Mouse (Mus musculus) ES-Bruce4 (cell line): ENCODE results near the gene 4930469K13Rik. TPM values are rescaled to one million over a fixed set of nuclear protein-coding genes. Genes with fewer than 3 reads are reported as not detected.

ENCODE experiments used
- H3K27ac ChIP-seq: 2 replicates; pipeline ENCODE4 v1.5.1; 2012; ENCODE audit warnings: low read length, inconsistent platforms; ENCODE audit not compliant: insufficient read depth
- H3K27me3 ChIP-seq: 2 replicates; pipeline ENCODE4 v1.6.1; 2012; ENCODE audit warnings: mild to moderate bottlenecking, low read length, inconsistent platforms; ENCODE audit not compliant: control insufficient read depth, poor library complexity, insufficient read depth, severe bottlenecking
- H3K36me3 ChIP-seq: 2 replicates; pipeline ENCODE4 v1.6.1; 2012; ENCODE audit warnings: inconsistent platforms, mild to moderate bottlenecking, low read length, moderate library complexity; ENCODE audit not compliant: control insufficient read depth, poor library complexity, insufficient read depth, severe bottlenecking
- H3K4me1 ChIP-seq: one replicate; pipeline ENCODE4 v1.8.1; 2011; ENCODE audit warnings: low read length; ENCODE audit not compliant: control insufficient read depth, insufficient read depth
- H3K4me3 ChIP-seq: 2 replicates; pipeline ENCODE4 v1.5.1; 2011; ENCODE audit warnings: low read depth, mild to moderate bottlenecking, low read length
- H3K9ac ChIP-seq: 2 replicates; pipeline ENCODE4 v1.6.1; 2012; ENCODE audit warnings: low read depth, mild to moderate bottlenecking, inconsistent platforms; ENCODE audit not compliant: poor library complexity, severe bottlenecking
- H3K9me3 ChIP-seq: replicated peaks from 2 replicates; pipeline ENCODE4 v1.6.1; 2012; ENCODE audit warnings: mild to moderate bottlenecking, low read length, inconsistent platforms; ENCODE audit not compliant: control insufficient read depth, poor library complexity, insufficient read depth, severe bottlenecking
- CTCF ChIP-seq: IDR thresholded peaks from one replicate; pipeline ENCODE4 v1.8.1; 2011; ENCODE audit warnings: low read depth, low read length
- EP300 ChIP-seq: IDR thresholded peaks from 2 replicates; pipeline ENCODE4 v1.6.1; 2011; ENCODE audit warnings: low read depth, low read length; ENCODE audit not compliant: insufficient read depth
- POLR2A ChIP-seq: IDR thresholded peaks from one replicate; pipeline ENCODE4 v1.8.1; 2011; ENCODE audit warnings: low read length; ENCODE audit not compliant: insufficient read depth
- polyA plus RNA-seq: library from polyadenylated mRNA; stranded (reverse); fragments of >200 nt; gene quantifications from 2 replicates; pipeline ENCODE4 v1.2.4, GENCODE M21; 2011; ENCODE audit warnings: low read depth; ENCODE audit not compliant: missing spikeins, insufficient read depth, insufficient read length

The 4930469K13Rik gene
- polyA plus RNA-seq, 1 experiment, result not detected

GRCm38 (mm10) chr11:34029658-34030057 lies 68.7 kb downstream of the 4930469K13Rik start:
- Histone ChIP-seq H3K4me3 (no peak overlapping the region), H3K4me1 (no peaks in the 10 kb centered on the region), H3K27me3 (no peaks in the 10 kb centered on the region), H3K9me3 (no peaks in the 10 kb centered on the region), H3K9ac (no peak overlapping the region), H3K27ac (no peak overlapping the region), H3K36me3 (no peaks in the 10 kb centered on the region)
- no peak for TF ChIP-seq CTCF
- no peak for TF ChIP-seq POLR2A
- no peak for TF ChIP-seq EP300

DNA sequence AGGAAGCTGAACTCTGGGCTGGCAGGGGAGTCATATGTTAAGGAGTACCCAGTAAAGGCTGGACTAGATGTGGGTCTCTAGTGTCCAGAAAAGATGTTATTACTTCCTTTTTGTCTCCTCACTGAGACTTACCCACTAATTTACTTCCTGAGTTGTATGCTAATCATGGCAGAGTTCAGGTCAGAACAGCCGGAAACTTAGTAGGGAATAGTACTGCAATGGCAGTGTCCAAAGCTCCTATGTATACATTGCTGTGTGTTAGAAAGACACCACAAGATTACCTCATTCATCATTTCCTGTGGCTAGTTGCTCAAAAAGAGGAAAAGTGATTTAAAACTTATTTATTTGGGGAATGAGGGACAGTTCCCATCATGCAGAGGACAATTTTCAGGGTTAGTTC lies 73.3 kb downstream of the 4930469K13Rik start:
- Histone ChIP-seq H3K9me3 (no peaks in the 10 kb centered on the region), H3K27ac (no peak overlapping the region), H3K4me1 (no peaks in the 10 kb centered on the region), H3K4me3 (no peak overlapping the region), H3K9ac (no peak overlapping the region), H3K36me3 (no peaks in the 10 kb centered on the region), H3K27me3 (no peaks in the 10 kb centered on the region; the same call in 1 of the 2 replicates)
- TF ChIP-seq POLR2A (no peak), EP300 (no peak), CTCF (no peak)

- Histone ChIP-seq H3K9ac (no peak overlapping the region), H3K4me1 (no peaks in the 10 kb centered on the region), H3K4me3 (no peak overlapping the region), H3K9me3 (no peaks in the 10 kb centered on the region), H3K36me3 (no peaks in the 10 kb centered on the region), H3K27me3 (no peaks in the 10 kb centered on the region), H3K27ac (no peak overlapping the region)
- no peak for TF ChIP-seq CTCF
- TF ChIP-seq EP300, result no peak
- TF ChIP-seq POLR2A, result no peak
Measured at GRCm38 (mm10) chr11:34012007-34012652, 86.2 kb downstream of the 4930469K13Rik start.

GRCm38 (mm10) chr11:34010859-34011172 lies 87.5 kb downstream of the 4930469K13Rik start:
- H3K27me3 ChIP-seq, result no peaks in the 10 kb centered on the region
- H3K36me3 ChIP-seq, result no peaks in the 10 kb centered on the region
- TF ChIP-seq EP300, result no peak
- TF ChIP-seq POLR2A, result no peak
- TF ChIP-seq CTCF, result no peak
- H3K27ac ChIP-seq, result no peak overlapping the region
- no peak overlapping the region for H3K9ac ChIP-seq
- H3K4me1 ChIP-seq, result no peaks in the 10 kb centered on the region
- H3K9me3 ChIP-seq, result no peaks in the 10 kb centered on the region
- no peak overlapping the region for H3K4me3 ChIP-seq

DNA sequence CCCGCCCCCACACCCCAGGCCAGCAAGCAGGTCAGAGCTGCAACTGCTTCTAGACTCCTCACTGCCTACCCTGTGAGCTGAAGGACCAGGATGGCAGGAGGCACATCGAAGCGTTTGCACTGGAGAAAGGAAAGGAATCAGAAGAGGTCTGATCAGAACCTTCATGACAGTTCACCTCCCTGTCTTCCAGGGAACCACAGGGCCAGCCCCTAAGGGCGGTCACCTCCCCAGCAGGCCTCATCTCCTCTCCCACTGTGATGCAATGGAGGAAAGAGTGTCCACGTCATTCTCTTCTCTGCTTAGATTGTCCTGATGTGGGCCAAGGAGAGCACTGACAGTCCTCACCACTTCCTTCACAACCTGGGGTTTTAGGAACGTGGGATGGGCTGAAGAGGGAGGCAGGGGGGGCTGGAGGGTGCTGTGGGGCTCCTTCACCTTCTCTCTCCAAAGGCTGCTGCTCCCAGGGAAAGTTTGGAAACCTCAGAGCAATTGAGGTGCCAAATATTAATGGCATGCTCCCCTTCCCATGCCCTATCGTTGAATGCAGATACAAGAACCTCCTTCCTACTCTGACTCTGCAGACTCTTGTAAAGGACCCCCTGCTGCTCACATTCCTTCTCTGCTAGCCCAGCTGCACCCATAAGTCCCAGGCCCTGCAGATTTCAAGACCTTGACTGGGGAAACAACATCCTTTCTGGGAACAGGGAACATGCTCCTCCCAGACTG lies 88.1 kb downstream of the 4930469K13Rik start:
- no peaks in the 10 kb centered on the region for H3K4me1 ChIP-seq
- no peaks in the 10 kb centered on the region for H3K9me3 ChIP-seq
- no peak overlapping the region for H3K27ac ChIP-seq
- TF ChIP-seq CTCF, result no peak
- TF ChIP-seq EP300, result no peak
- TF ChIP-seq POLR2A, result no peak
- H3K36me3 ChIP-seq, result no peaks in the 10 kb centered on the region
- H3K27me3 ChIP-seq, result no peaks in the 10 kb centered on the region
- H3K9ac ChIP-seq, result no peak overlapping the region
- H3K4me3 ChIP-seq, result no peak overlapping the region

DNA sequence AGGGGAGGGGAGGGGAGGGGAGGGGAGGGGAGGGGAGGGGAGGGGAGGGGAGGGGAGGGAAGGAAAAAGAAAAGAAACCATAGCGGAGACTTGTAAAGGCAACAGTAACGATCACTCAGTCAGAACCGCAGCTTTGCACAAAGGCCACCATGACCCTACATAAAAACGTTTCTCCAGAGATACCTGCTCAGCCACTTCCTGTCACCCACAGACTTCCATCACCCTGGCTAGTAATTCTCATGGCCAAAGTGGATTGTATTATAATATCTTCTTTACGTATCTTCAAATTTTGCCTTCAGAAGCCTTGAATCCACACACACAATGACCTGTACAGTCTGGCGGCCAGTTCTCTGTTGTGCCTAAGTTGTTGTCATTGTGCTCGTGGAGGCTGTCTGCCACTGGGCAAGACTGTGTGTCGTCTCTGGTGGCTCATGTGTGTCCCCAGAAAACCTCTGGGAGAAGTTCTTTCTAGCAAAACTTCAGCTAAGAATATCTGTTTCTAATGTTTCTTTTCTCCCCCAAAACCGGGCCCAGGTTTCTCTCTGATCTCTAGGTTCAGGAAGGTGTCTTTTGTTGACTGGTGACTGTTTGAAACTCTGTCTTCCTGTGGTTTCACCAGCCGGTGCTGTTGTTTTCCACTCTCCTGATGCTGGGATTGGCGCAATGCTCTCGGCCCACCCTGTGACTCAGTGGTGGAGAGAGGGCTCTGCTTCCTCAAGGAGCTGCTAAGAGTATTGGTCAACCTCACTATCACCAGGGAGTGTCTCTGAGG lies 88.9 kb downstream of the 4930469K13Rik start:
- Histone ChIP-seq H3K9me3 (no peaks in the 10 kb centered on the region), H3K27ac (no peak overlapping the region), H3K9ac (no peak overlapping the region), H3K4me3 (no peak overlapping the region), H3K4me1 (no peaks in the 10 kb centered on the region), H3K27me3 (no peaks in the 10 kb centered on the region), H3K36me3 (no peaks in the 10 kb centered on the region)
- TF ChIP-seq POLR2A (no peak), EP300 (no peak), CTCF (no peak)
